Mouse (Mus musculus): Measurements from ENCODE around the gene Rrp36.

Rrp36 gene

DNA sequence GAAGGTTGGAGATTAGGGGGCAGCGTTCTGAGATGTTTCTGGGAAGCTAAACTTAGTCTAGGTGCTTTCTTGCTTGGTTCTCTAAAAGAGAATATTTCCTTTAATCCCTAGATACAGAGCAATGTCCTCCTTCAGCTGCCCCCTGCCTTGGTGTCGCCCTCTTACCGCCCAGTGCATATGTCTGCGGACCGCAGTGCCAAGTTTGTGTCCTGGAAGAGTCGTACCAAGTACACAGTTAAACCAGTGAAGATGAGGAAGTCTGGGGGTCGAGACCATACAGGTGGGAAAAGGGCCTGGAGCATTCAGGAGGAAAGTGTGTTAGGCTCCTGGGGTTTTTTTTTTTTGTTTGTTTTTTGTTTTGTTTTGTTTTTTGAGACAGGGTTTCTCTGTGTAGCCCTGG is 26.9 kb downstream of the Rrp36 start:
- no peak for DNase-seq (ENCODE audit: low spot score in 2 of 2)

DNA sequence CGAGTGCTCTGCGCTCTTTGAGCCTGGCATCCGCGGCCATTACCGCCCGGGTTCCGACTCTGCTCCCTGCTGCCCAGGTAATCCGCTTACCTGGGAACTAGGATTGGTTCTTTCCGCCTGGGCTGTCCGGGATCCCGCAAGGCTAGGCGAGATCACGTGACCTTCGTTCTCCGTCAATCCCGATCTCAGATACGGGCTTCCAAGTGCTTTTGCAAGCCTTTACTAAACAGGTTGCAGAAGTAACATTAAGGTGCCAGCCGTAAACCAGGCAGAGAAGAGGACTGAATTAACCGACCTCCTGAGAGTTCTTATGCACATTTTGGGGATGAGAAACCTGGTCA is 27.9 kb downstream of the Rrp36 start:
- no peak for DNase-seq (ENCODE audit: low spot score in 2 of 2)

DNA sequence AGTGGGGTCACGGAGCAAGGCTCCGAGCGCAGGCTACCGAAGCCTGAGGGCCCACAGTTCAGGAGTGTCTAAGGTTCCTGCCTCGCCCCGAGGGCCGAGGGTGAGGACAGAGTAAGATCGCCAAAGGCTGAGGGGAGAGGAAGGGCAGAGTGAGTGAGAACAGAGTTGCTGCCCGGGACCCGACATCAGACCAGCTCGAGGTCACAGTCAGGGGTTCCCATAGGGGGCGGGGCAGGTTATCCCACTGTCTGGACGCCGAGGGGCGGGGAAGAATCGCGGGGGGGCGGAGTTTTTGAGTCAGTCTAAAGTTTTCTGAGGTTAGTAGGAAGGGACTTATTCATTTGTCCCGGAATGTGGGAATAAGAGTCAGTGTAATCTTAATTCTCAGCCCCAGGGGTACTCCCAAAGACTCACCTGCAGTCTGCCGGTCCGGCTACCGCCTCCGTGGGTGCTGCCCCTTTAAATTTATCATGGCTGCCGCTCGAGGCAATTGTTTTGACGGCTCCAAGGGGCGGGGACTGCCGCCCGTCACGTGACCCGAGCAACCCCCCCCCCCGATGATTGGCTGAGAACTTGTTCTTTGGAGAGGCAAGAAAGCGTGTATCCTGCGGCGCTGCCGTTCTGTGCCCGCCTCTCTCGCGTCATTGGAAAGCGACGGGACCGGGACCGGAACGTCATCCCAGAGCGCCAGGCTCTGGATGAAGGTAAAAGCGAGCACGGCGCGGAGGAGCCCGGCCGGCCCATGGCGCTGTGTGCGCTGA is 28.4 kb downstream of the Rrp36 start, which contains the start of the genes Klc4 and Mrpl2:
Gene Klc4 (minus strand): TSS at position 462 of the 761 bp plus-strand sequence.
Gene Mrpl2 (plus strand): TSS at position 669 of the 761 bp plus-strand sequence.
- peak; percentile 99 for DNase-seq (ENCODE audit: low spot score in 2 of 2)

DNA sequence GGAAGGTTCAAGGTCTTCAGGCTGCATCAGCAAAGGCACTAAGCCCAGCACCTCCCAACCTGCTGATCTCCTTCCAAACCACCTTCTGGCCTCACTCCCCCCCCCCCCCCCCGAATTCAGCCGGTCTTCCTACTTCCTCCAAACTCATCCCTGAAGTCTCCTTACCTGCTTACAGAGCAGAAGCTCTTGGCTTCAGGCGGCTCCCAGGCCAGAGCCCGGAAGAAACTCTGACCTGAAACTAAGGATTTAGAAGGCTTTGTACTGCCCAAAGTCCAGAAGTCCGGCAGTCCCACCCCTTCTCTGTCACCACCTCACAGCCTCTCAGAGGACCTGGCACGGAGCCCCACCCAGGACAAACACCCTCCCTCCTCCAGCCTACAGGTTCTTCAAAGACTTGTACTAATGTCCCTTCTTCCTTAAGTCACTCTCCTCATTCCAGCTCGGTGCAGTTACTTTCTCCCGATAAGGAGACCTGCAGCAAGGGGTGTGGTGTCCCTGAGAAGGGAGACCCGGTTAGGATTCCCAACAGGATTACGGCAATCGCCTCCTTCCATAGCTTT is 29.2 kb downstream of the Rrp36 start:
- no peak for DNase-seq (ENCODE audit: low spot score in 2 of 2)

DNA sequence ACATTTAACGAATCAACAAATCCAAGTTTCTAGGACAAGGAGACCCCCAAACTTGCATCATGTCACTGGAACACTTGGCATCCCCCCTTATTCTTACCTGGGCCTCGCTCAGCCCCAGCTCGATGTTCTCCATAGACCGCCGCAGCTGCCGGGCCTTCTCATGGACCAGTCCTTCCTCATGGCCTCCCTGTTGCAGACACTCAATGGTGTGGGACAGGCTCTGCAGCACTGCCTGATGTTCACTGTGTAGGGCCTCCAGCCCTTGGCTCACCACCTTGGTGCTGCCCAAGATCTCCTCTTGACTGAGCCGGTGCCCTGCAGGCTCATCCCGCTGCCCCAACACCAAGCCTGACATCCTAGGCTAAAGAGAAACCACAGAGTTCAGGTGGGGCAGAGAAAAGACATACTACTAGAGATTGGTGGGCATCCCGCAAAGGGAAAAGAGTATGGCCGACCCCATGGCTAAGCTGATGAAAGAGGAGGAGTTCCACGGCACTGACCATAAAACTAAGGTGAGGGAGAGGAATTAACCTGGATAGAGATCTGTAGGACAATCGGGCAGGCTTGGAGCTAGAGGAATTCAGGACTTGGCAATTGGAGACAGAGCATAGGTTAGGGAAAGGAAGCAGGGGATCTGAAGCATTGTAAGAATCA is 29.9 kb downstream of the Rrp36 start:
- DNase-seq (ENCODE audit: low spot score in 2 of 2): no peak

DNA sequence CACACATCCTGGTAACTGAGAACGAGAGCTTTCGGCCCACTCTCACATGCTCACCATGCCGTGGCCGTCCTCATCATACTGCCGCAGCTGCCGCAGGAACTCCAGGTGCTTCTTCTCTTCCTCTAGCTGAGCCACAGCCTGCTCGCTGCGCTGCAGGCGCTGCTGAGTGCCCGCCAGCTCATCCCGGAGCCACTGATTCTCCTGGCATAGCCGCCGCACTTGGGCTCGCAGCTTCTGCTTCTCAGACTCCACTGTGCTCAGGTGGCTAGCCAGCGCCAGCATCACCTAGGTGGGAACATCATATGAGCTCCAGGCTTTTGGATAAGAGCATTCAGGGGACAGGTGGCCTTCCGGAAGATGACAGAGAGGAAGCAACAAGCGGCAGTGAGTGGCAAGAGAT is 32.1 kb downstream of the Rrp36 start:
- DNase-seq (ENCODE audit: low spot score in 2 of 2): no peak

DNA sequence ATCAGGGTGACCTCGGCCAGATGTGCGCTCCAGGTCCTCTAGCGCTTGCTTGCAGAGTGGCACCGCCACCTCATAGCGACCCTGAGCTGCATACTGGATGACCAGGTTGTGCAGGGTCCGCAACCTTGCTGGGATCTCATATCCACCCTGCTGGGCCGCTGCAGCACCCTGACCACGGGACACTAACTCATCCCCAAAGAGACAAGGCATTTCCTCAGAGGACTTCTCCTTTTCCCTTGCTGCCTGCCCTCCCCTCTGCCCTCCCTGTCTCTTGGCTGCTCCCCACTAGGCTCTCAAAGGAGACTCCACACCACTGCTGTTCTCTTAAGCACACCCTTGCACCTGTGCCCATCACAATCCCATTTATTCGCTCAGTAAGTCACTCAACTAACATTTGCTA is 34.2 kb downstream of the Rrp36 start:
- no peak for DNase-seq (ENCODE audit: low spot score in 2 of 2)

DNA sequence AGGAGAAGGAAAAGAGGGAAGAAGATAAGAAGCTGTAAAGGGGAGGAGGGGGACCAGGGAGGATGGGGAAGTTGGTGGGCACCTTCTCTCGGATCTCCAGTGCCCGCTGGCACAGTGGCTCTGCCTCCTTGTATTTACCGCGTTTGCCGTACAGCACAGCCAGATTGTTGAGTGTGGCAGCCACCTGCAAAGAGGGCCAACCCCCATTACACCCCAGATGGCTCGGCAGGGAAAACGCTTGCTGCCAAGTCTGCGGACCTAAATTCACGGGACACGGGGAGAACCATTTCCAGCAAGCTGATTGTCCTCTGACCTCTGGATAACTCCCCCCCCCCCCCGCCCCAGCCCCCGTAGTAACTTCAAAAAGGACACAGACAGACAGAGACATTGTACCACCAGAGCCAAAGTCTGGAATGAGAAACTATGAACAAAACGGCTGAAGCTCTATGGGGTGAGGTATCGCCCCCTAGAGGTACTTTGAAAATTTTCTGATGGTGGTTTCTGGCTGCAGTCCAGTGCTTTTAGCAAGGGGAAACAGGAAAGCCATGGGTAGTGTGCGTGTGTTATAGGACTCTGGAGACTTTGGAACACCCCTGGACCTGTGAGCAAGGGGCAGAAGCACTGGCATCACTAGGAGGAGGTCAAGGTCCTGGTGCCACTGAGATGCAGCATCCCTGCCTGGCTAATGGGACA is 37.2 kb downstream of the Rrp36 start:
- peak; percentile 74 to 76 for DNase-seq (ENCODE audit: low spot score in 2 of 2)

DNA sequence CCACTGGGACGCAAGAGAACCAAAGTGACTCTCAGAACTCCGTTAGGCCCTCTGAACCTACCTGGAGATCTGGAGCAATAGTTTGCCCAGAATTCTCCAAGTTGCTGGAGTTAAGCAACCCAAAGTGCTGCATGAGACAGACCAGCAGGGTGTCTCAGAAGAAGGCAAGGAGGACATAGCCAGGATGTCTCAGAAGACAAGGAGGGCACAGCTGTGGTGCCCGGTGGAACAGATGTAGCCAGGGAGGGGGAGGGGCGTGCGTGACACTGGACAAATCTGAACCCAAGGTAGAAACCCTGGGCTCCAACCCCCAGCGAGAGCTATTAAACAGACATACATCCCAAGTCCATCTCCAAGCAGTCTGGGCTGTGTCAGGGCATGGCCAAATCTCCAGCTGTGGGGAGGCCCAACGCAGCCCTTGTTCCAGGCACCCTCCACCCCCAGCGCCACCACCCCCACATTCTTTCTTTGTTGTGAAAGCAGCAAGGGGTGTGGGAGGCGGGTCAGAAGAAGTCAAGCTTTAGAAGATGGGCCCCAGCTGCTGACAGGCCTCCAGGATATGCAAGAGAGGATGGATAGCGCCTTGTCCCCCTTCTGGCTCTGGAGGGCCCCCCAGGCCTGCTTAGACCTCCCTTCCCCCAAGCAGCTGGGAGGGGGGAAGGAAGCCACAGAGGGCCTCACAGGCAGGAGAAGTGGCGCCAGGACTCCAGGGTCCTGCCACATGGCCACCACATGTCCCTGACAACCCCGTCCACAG is 44.3 kb downstream of the Rrp36 start:
- DNase-seq (ENCODE audit: low spot score in 2 of 2): no peak

DNA sequence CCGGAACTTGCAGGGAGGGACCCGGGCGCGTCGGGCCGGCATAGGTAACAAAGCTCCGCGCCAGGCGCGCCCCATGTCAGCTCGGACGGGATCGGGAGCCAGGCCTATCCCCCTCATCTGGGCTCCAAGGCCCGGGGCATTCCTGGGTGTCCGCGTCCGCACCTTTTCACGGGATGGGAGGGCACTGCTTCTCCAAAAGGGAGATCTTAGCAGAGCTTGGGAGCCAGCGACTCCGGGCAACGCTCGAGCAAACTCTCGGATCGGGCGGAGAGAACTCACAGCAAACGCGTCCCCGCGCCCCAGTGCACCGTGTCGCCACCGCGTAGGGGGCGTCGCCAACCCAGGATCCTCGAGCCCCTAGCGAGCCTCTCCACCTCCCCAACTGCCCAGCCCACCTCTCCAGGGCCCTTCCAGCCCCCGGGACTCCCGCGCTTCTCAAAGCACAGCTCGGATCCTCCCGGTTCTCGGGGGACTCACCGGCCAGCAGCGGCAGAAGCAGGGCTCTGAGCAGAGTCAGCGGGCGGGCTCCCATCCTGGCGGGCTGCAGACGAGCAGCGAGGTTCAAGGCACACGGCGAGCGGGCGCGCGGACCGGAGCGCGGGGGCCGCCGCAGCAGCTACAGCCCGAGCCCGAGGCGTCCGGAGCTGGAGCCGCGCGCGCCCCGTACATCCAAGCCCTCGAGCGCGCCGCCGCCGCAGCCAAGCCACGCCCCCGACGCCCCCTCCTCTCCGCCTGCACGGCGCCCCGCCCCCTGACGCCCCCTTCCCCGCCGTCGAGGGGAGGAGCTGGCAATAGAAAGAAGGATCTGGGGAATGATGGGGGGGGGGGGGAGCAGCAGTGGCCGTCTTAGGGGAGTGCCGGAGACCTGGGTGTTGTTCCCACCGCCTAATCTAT is 45.1 kb downstream of the Rrp36 start, which contains the start of gene Ptk7:
Gene Ptk7 (minus strand): TSS at position 714 of the 894 bp plus-strand sequence.
- DNase-seq (ENCODE audit: low spot score in 2 of 2): peak; percentile 91 to 92

DNA sequence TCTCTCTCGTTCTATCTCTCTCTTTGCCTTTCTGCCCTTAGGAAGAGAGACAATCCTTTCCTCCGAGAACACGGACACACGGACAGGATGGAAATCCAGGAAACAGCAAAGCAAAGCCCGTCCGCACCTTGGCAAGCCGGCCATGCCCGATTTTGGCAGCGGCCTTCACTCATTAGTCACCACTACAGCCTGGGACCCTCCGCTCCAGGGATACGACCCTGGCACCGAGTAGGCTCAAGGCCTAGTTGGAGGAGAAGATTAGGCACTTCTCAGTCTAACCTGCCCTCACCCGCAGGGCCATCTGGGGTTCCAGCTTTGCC is 45.7 kb downstream of the Rrp36 start:
- no peak for DNase-seq (ENCODE audit: low spot score in 2 of 2)

DNA sequence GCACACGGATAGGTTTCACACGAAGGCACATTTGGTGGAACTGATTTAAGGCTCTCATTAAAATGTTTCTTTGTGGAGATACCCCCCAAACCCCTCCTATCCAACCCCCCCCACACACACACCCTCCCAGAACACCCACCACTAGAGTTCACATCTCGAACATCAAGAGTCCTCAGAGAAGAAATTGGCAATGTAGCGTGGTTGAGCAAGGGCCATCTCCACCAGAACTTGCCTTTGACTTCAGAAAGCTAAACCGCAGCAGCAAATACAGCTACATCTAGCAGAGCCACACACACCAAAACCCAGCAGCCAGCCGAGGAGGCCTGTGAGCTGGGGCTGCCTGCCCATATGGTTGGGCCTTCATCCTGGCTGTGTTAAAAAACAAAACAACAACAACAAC is 46.7 kb downstream of the Rrp36 start:
- DNase-seq (ENCODE audit: low spot score in 2 of 2): no peak

DNA sequence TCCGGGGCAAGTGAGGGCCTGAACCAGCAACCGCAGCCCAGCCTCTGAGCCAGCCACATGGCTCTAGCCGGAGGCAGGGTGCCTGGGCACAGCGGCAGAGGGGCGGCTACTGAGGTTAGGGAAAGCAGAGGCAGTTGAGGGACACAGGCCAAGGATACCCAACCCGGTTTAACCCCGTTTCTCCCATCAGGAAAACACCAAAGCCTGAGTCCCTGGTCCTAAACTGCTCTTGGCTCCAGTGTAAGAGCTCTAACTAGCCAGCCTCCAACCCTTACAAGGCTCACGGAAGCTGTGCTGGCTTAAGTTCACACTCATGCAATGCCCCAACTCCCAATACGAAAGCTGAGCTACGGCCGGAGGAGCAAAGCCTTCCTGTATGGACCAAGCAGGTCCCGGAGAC is 49.6 kb downstream of the Rrp36 start:
- DNase-seq (ENCODE audit: low spot score in 2 of 2): no peak

DNA sequence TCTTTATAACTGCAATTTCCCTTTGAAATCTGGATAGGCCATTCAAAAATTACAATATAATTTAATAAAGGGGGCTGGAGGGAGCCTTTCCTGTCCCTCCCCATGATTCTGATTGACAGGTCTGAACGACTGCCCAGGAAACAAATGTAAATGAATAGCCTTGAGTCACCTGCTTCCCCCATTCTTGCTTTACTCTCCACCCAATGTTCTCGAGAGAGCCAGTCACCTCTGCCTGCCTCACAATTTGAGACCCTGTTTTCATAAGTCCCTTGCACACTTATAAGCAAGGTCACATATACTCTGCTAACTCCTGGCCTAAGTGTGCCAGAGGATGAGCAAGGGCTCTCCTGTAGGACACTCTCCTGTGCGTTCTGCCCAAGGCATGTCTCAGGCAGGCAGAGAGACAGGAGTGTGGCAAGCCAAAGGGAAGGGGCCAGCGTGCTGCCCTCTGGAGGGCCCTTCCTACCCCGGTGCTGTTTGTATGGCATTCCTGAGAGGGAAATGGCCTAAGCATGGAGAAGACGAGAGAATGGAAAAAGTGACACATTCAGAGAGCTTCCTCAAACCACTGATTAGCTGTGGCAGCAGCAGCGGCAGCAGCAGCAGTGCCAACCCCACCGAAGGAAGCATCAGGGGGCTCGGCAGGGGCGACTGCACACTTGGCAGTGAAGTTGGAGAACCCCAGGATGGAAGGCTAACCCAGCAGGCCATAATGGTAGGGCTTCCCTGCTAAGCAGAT is 50.2 kb downstream of the Rrp36 start:
- DNase-seq (ENCODE audit: low spot score in 2 of 2): no peak

DNA sequence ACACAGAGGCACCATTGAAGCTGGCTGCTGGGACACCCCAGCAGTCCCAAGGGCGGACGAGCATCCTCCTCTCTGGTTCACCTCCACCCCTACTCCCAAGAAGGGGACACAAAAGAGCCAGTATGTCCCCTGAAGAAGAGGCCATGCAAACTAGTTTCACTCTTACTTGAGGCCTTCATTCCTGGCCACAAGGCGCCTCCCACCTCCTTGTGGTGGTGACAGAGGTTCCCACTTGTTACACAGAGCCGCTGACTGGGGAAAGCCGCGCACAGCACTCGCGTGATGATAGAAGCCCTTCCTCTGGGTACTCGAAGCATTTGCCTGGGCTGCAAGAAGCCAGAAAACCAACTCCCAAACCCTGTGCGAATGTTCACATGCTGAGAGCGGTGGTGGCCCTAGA is 51.9 kb downstream of the Rrp36 start:
- no peak for DNase-seq (ENCODE audit: low spot score in 2 of 2)

DNA sequence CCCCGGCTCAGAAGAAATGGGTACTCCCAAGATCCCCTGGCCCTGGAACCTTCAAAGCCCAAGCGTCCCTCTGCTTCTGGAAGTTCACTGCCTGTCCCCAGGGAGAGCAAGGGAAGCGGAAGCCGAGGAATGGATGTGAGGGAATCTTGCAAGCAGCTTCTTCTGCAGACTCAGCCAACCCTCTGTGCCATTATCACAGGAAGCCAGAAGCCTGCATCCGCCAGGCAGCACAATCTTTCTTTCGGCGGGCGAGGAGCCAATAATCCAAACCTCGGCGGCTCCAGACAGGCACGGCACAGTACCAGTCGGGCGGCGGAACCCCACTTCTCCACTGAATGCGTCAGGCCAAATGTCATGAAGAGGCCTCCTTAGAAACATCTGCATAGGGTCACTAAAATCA is 52.8 kb downstream of the Rrp36 start:
- peak; percentile 84 for DNase-seq (ENCODE audit: low spot score in 2 of 2)

DNA sequence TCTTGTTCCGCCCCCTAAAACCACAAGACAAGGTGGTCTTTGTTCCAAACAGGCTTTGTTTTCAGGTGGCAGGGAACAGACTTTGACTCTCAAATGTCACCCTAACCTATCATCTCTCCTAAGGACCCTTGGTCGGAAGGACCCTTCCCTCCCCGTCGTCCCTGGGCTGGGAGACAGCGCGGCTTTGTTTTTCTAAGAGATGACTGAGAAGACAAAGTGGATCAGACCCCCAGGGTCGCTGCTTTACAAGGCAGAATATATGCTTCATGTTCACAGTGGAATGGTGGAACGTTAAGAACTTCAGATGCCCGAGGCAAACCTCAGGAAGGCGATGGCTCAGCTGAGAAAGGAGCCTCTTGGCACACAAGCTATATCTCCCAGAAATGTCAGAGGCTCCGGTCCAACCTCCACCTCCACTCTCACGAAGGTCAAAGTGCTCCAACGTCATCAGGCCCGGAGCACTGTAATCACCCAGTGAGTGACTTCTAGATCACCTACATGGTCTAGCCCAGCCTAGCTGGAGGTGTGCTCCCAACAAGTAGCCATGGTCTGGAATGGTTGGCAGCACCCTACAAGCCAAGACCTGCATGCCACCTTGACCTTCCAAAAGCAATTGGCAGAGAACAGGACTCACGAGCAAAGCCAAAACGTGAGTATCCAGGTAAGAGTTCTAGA is 54.3 kb downstream of the Rrp36 start:
- DNase-seq (ENCODE audit: low spot score in 2 of 2): no peak

DNA sequence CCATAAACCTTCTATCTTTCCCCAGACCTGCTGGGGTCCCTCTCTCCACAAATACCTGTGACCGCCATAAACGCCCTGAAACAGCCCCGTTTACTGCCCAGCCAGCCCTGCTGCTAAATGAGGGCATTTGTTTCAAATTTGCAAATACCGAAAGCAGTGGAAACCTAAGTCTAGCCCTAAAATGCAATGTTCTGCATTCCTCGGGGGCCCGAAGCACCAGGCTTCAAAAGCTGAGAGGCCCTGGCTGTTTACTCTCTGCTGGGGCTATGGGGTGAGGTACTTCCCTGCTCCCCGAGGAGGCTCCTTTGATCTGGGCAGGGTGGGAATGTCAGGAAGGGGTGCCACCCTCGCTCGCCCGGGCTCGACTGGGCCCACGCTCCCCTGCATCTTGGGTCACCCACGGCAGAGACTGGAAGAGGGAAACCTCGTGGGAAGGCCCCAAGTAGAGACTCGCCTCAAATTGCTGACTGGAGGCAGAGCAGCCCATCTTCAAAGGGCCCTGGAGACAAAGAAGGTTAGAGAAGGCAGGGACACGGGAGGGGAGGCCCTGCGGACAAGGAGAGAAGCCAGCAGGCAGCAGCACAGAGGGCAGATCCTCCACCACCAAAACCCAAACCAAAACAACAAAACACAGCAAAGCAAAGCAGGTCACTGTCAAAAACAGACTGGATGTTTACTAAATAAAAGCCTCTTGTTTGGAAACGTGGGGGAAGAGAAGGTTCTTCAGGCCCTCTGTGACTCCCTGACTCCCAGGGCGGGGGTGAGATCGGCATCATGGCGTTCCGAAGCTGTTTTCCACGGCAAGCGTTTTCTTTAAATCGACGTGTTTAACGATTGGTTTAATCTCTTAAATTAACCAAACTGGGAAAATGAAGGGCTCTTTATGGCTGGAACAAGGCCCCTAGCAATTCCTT is 55.1 kb downstream of the Rrp36 start:
- no peak for DNase-seq (ENCODE audit: low spot score in 2 of 2)

DNA sequence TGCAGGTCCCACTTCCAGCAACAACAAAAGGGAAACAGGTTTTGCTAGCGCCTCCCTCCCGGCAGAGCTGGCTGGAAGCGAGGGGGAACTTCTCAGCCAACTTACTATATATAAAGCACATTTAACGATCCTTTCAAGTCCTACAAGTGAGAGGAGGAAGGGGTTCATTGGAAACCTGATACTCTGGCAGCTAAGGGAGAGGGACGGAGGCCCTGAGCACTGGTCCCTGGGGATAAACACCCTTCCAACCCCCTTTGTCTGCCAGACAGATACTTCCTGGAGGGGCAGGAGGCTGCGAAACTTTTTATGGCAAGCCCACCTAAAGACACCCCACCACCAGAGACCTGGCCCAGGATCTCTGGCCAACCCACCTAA is 55.8 kb downstream of the Rrp36 start:
- no peak for DNase-seq (ENCODE audit: low spot score in 2 of 2)
